Mouse (Mus musculus) bone marrow, adult 2 months (tissue): ENCODE data around the gene Col9a2. TPM values are rescaled to one million over a fixed set of nuclear protein-coding genes. Genes with fewer than 3 reads are reported as not detected.

Experiments used
- H3K27ac ChIP-seq: fragments of 200-500 bp; 2 replicates; pipeline ENCODE4 v1.5.1; 2012; ENCODE audit warnings: low read depth, mild to moderate bottlenecking, control low read depth, inconsistent platforms, low read length; ENCODE audit not compliant: control insufficient read depth, poor library complexity, insufficient read depth
- H3K4me1 ChIP-seq: fragments of 200-500 bp; 2 replicates; pipeline ENCODE4 v1.6.1; 2011; ENCODE audit warnings: low read length; ENCODE audit not compliant: control insufficient read depth, insufficient read depth
- H3K4me3 ChIP-seq: fragments of 200-500 bp; replicated peaks from 2 replicates; pipeline ENCODE3; 2011; ENCODE audit warnings: mild to moderate bottlenecking, low read depth, low read length, control low read depth; ENCODE audit not compliant: control insufficient read depth
- CTCF ChIP-seq: fragments of 200-500 bp; IDR thresholded peaks from 2 replicates; pipeline ENCODE4 v1.5.1; 2011; ENCODE audit warnings: low read length, control low read depth; ENCODE audit not compliant: control insufficient read depth, insufficient read depth
- POLR2A ChIP-seq: fragments of 200-500 bp; IDR thresholded peaks from 2 replicates; pipeline ENCODE4 v1.6.1; 2011; ENCODE audit warnings: low read depth, mild to moderate bottlenecking, control low read depth, low read length, borderline replicate concordance; ENCODE audit not compliant: control insufficient read depth
- WGBS: fragments of 180-500 bp; shearing (Covaris S2); methylation state at CpG from one replicate; pipeline ENCODE4 v1.1.7; 2018; 5-methylcytosine and 5-hydroxymethylcytosine counted together
- polyA plus RNA-seq: library from polyadenylated mRNA; stranded (reverse); fragments of >200 nt; gene quantifications from 2 replicates; pipeline ENCODE4 v1.2.4, GENCODE M21; 2011; ENCODE audit warnings: low replicate concordance; ENCODE audit not compliant: missing spikeins, insufficient read depth, insufficient read length

The Col9a2 gene
- polyA plus RNA-seq, 1 experiment: not detected

DNA sequence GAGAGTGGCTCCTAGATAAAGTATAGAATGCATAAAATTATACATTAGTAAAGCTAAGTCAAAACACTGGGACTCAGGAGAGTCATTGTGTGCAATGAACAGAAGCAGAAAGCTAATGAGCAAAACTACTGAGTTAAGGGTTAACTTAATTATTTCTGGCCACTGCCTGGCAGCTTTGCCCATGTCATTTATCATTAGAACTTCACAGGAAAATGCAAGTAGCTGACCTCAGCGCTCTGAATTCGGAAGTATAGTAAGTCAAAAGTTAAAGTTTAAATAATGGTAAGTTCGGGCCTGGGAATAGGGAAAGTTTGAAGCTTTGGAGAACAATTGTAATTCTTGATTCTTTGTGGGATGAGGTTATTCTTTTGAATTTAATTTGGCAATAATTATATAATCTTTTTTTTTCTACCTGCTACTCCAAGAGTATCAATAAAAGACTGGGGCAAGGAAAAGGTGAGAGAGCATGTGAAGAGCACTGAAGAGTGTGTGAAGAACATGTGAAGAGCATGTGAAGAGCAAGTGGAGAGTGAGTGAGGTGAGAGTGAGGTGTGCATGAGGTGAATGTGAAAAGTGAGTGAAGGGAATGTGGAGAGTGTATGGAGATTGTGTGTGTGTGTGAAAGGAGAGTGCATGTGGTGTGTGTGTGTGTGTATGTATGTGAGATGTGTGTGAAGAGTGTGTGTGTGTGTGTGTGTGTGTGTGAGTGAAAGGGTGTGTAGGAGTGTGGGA, 38.9 kb downstream of the Col9a2 start:
- TF ChIP-seq POLR2A (no peak), CTCF (no peak)
- Histone ChIP-seq H3K4me1 (no peaks in the 10 kb centered on the region; the same call in 1 of the 2 replicates), H3K27ac (no peak overlapping the region), H3K4me3 (no peak overlapping the region)
- 83% methylated on average over 3 of the region's 3 CpGs for WGBS

- TF ChIP-seq CTCF: no peak
- no peak for TF ChIP-seq POLR2A
- WGBS: 71% methylated on average over 1 of the region's 1 CpGs
Measured at GRCm38 (mm10) chr4:121080395-121080794, 41.2 kb downstream of the Col9a2 start.

GRCm38 (mm10) chr4:121084506-121084905, 45.3 kb downstream of the Col9a2 start:
- Histone ChIP-seq H3K4me1 (peaks cover 3% of the 10 kb centered on the region; the same call in 1 of the 2 replicates), H3K4me3 (no peak overlapping the region), H3K27ac (no peak overlapping the region)
- no peak for TF ChIP-seq POLR2A
- no peak for TF ChIP-seq CTCF

More at GRCm38 (mm10) chr4:121080395-121080794, 41.2 kb downstream of the Col9a2 start:
- H3K27ac ChIP-seq: no peak overlapping the region
- peaks cover 3% of the 10 kb centered on the region; the same call in 1 of the 2 replicates for H3K4me1 ChIP-seq
- H3K4me3 ChIP-seq: no peak overlapping the region

GRCm38 (mm10) chr4:121088696-121089095, 49.5 kb downstream of the Col9a2 start:
- no peak overlapping the region for H3K4me3 ChIP-seq
- WGBS: 86% methylated on average over 2 of the region's 2 CpGs
- no peak overlapping the region for H3K27ac ChIP-seq
- TF ChIP-seq POLR2A (no peak), CTCF (no peak)
- peaks cover 3% of the 10 kb centered on the region; the same call in 1 of the 2 replicates for H3K4me1 ChIP-seq

GRCm38 (mm10) chr4:121090211-121090610, 51.0 kb downstream of the Col9a2 start:
- TF ChIP-seq POLR2A: no peak
- TF ChIP-seq CTCF: no peak
- 91% methylated on average over 4 of the region's 4 CpGs for WGBS
- H3K4me1 ChIP-seq: no peaks in the 10 kb centered on the region; the same call in 1 of the 2 replicates
- no peak overlapping the region for H3K4me3 ChIP-seq
- no peak overlapping the region for H3K27ac ChIP-seq

DNA sequence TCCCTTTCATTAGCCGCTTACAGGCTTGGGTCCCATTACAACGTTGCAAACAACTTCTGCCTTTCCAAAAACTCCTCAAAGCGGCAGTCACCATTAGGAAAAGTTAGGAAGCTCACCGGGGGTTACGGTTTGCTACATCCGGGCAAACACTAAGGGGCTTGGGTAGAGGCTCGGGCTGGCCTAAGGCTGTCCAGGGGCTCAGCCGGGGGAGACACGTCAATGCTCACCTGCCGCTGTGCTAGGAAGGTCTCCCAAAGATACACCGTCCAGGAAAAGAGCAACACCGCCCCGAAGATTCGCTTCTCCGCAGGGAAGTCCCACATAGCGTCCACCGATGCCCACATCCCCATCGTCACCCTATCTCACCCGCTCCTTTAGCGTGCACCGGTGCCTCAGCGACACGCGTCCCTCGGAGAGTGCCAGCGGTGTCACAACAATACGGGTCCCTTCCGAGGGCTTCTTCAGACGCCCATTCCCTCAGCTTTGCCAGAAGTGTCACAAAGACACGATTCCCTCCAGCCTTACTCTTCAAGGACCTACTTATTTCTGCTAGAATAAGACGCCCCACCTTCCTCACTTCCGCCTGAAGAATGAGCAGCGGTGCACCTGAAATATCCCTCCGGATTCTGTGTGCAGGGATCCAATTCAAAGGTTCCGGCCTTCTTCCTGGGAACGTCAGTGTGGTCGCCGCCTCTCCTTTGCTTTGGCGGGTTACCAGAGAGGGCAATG, 58.6 kb downstream of the Col9a2 start, which contains the start of gene Zmpste24:
Gene Zmpste24 (minus strand): TSS at position 592 of the 729 bp plus-strand sequence.
- TF ChIP-seq POLR2A: peak; percentile 57; the same call in 1 of the 2 replicates
- no peak for TF ChIP-seq CTCF
- Histone ChIP-seq H3K27ac (peak within 1 kb of the TSS; percentile 46), H3K4me1 (no peaks in the 10 kb centered on the region; the same call in 1 of the 2 replicates), H3K4me3 (peak within 1 kb of the TSS; percentile 99)
- WGBS: under 1% methylated on average over 39 of the region's 39 CpGs

- WGBS: 80% methylated on average over 4 of the region's 4 CpGs
- TF ChIP-seq CTCF (no peak), POLR2A (no peak)
- Histone ChIP-seq H3K4me1 (no peaks in the 10 kb centered on the region; the same call in 1 of the 2 replicates), H3K4me3 (no peak overlapping the region), H3K27ac (no peak overlapping the region)
Measured at GRCm38 (mm10) chr4:121103304-121103703, 64.1 kb downstream of the Col9a2 start.

Other genes with a start within 250 kb of the Col9a2 start
- gene Nfyc, start 207.8 kb upstream of the Col9a2 start, polyA plus RNA-seq: 35.8 and 43.7 TPM in 2 replicates
- 1.4 and 2.9 TPM in 2 replicates for gene Rims3, start 184.6 kb upstream of the Col9a2 start, polyA plus RNA-seq
- gene Exo5, start 114.4 kb upstream of the Col9a2 start, polyA plus RNA-seq: 7.2 and 12.4 TPM in 2 replicates
- gene Zfp69, start 87.7 kb upstream of the Col9a2 start, polyA plus RNA-seq: 2.4 and 3.6 TPM in 2 replicates
- 43.1 and 60.0 TPM in 2 replicates for gene Smap2, start 22.1 kb upstream of the Col9a2 start, polyA plus RNA-seq
- 10.6 and 24.8 TPM in 2 replicates for gene Zmpste24, start 58.9 kb downstream of the Col9a2 start, polyA plus RNA-seq
- not detected in 2 replicates for gene Tmco2, start 69.8 kb downstream of the Col9a2 start, polyA plus RNA-seq
- 10.4 and 16.9 TPM in 2 replicates for gene Rlf, start 175.7 kb downstream of the Col9a2 start, polyA plus RNA-seq